Mouse (Mus musculus) kidney, postnatal 0 days (tissue): ENCODE measurements at regions not wholly inside any gene's neighbourhood (a gene's known extent, or its start where the extent isn't known, plus 50 kb on each side); places are given as distances from the start of the nearest gene placed in this dataset.

Experiments
- ATAC-seq: fragments of 200-750 bp; cut with Nextera tagmentation; replicated peaks from 2 replicates; pipeline ENCODE4 v1.8.0; 2017; ENCODE audit warnings: low read depth, moderate number of reproducible peaks, moderate TSS enrichment, moderate library complexity; ENCODE audit not compliant: low FRiP score
- DNase-seq: peaks from one replicate; pipeline ENCODE4 v3.0.0-alpha.2; 2016; ENCODE audit warnings: low spot score
- H3K27ac ChIP-seq: fragments of 300-500 bp; sonication (generic); 2 replicates; pipeline ENCODE4 v1.5.1; 2014; ENCODE audit warnings: mild to moderate bottlenecking
- H3K27me3 ChIP-seq: fragments of 300-500 bp; sonication (generic); 2 replicates; pipeline ENCODE4 v1.6.1; 2014; ENCODE audit warnings: low read length, mixed read lengths; ENCODE audit not compliant: insufficient read depth
- H3K36me3 ChIP-seq: fragments of 300-500 bp; sonication (generic); 2 replicates; pipeline ENCODE4 v1.6.1; 2014; ENCODE audit warnings: low read length, mixed read lengths; ENCODE audit not compliant: insufficient read depth
- H3K4me1 ChIP-seq: fragments of 300-500 bp; sonication (generic); replicated peaks from 2 replicates; pipeline ENCODE4 v1.6.1; 2014; ENCODE audit warnings: antibody characterized with exemption, low read length, mixed read lengths; ENCODE audit not compliant: insufficient read depth
- H3K4me2 ChIP-seq: fragments of 300-500 bp; sonication (generic); 2 replicates; pipeline ENCODE4 v1.6.1; 2014; ENCODE audit warnings: mild to moderate bottlenecking, low read length, moderate library complexity, mixed read lengths
- H3K4me3 ChIP-seq: fragments of 300-500 bp; sonication (generic); replicated peaks from 2 replicates; pipeline ENCODE4 v1.5.1; 2014; ENCODE audit warnings: low read depth, low read length
- H3K9ac ChIP-seq: fragments of 300-500 bp; sonication (generic); 2 replicates; pipeline ENCODE4 v1.6.1; 2014; ENCODE audit warnings: low read depth, low read length
- H3K9me3 ChIP-seq: fragments of 300-500 bp; sonication (generic); replicated peaks from 2 replicates; pipeline ENCODE4 v1.6.1; 2016; ENCODE audit warnings: low read length, inconsistent platforms, mixed read lengths
- CTCF ChIP-seq: IDR thresholded peaks from 2 replicates; pipeline ENCODE4 v1.5.1; 2016; ENCODE audit warnings: antibody characterized with exemption, low read depth, mild to moderate bottlenecking, moderate library complexity
- WGBS: fragments of 180-500 bp; shearing (Covaris S2); extraction: QIAGEN DNeasy Blood & Tissue Kit; methylation state at CpG from one replicate; pipeline ENCODE4 v1.1.7; 2014; 5-methylcytosine and 5-hydroxymethylcytosine counted together

DNA sequence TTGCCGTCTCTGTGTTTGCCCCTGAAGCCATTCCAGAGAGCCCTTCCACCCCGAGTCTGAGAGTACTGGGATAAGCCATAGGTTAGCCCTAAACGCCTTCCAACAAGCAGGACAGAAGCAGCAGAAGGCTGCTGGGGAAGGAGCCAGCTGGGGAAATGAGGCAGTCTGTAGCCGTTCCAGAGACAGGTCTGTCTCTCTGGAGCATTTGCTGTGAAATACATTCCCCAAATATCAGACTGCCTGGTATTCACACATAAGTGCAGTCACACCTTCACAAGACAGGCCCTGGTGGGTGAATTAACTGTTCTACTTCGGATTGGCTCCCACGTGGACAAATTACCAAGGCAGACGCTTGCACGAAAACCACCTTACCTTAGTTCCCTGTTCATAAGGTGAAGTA lies 307.1 kb downstream of the Galc start:
- WGBS = 82% methylated on average over 8 of the region's 8 CpGs
- H3K4me3 ChIP-seq = no peak overlapping the region
- no peak for ATAC-seq

DNA sequence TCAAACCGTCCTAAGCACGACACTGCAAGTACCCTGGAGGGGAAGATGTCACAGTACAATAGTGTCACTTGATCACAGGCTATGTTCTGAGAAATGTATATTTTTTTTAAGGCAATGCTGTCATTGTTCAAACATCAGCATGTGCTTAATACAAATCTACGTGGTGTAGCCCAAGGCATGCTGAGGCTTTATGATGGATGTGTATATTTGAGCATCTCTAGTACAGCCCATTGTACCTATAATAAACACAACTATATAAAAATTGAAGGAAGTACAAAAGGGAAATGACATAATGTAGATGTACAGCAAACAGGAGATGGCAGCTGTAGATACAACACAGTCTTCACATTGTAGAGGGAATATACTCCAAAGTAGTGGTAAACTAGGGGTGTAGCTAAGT lies 309.2 kb downstream of the Galc start:
- no peaks in the 10 kb centered on the region for H3K27me3 ChIP-seq
- no peak for ATAC-seq
- no peak for DNase-seq
- H3K4me1 ChIP-seq = no peaks in the 10 kb centered on the region
- H3K4me3 ChIP-seq = no peak overlapping the region
- no peaks in the 10 kb centered on the region for H3K36me3 ChIP-seq
- H3K9ac ChIP-seq = no peak overlapping the region
- no peak for TF ChIP-seq CTCF
- no peak overlapping the region for H3K27ac ChIP-seq
- no peak overlapping the region for H3K4me2 ChIP-seq
- no peaks in the 10 kb centered on the region for H3K9me3 ChIP-seq
- 84% methylated on average over 3 of the region's 3 CpGs for WGBS

More for the DNA sequence above, 307.1 kb downstream of the Galc start:
- Histone ChIP-seq H3K9ac (no peak overlapping the region), H3K36me3 (no peaks in the 10 kb centered on the region), H3K27ac (no peak overlapping the region), H3K4me1 (no peaks in the 10 kb centered on the region), H3K9me3 (no peaks in the 10 kb centered on the region), H3K4me2 (no peak overlapping the region), H3K27me3 (no peaks in the 10 kb centered on the region)
- TF ChIP-seq CTCF = no peak
- no peak for DNase-seq

DNA sequence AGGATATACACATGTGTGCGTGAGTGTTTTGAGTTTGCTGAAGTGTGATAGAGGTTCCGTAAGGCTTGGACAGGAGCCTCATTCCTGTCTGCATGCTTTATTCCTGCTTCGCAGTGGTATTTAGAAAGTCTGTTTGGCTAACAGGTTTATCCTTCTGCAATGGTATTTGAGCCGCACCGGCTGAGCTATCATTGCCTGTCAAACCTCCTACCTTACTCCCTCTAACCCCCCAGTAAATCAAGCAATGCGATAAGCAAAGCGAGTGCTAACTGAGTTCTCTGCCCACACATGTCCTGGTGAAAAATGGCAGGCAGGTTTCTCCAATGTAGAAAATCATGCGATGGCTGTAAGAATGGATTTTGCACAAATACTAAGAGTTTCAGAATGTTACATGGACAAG lies 311.8 kb downstream of the Galc start:
- Histone ChIP-seq H3K9me3 (no peaks in the 10 kb centered on the region), H3K4me1 (no peaks in the 10 kb centered on the region), H3K9ac (no peak overlapping the region), H3K36me3 (no peaks in the 10 kb centered on the region), H3K27ac (no peak overlapping the region), H3K4me3 (no peak overlapping the region), H3K4me2 (no peak overlapping the region), H3K27me3 (no peaks in the 10 kb centered on the region)
- 29% methylated on average over 8 of the region's 8 CpGs for WGBS
- DNase-seq (peak; percentile 55), ATAC-seq (no peak)
- no peak for TF ChIP-seq CTCF

DNA sequence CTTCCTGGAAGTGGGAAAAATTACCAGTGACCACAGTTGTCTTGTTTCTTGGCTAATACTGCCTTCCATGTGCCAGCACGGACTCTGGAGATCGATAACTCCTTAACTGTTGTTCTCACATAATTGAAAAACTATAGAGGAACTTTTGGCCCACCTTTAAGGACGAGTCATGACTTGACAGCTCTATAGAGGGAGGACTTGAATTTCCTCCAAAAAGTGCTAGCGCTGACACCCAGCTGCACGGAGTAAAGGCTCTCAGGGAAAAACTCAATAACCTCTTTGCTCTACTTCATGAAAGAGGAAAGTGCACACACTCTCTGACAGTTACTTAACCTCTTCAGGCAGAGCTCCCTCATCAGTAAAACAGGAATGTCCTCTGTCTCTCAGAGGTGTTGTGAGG lies 320.9 kb downstream of the Galc start:
- Histone ChIP-seq H3K4me3 (no peak overlapping the region), H3K4me2 (no peak overlapping the region), H3K27me3 (no peaks in the 10 kb centered on the region), H3K4me1 (no peaks in the 10 kb centered on the region), H3K27ac (no peak overlapping the region), H3K36me3 (no peaks in the 10 kb centered on the region), H3K9ac (no peak overlapping the region), H3K9me3 (no peaks in the 10 kb centered on the region)
- DNase-seq (no peak), ATAC-seq (no peak)
- no peak for TF ChIP-seq CTCF
- WGBS = 70% methylated on average over 5 of the region's 5 CpGs

DNA sequence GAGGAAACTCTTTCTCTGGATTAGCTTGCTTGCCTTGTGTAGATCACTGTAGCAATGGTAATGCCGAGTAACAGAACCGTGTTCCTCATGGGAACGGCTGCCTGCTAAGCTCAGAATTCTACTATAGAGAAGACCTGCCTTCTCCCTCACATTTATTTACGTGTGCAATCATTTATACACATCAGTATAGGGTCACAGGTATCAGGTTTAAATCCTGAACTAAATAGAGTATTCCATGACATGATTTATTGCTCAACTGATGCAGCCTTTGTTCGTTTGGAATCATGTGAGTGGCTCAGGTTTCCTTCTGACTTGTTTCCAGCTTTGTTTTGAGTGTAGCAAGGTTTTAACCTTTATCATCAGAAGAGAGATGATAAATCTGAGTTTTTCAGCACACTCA lies 329.4 kb downstream of the Galc start:
- DNase-seq = peak; percentile 29
- TF ChIP-seq CTCF = no peak
- ATAC-seq = no peak
- Histone ChIP-seq H3K36me3 (no peaks in the 10 kb centered on the region), H3K4me3 (no peak overlapping the region), H3K9me3 (no peaks in the 10 kb centered on the region), H3K27me3 (no peaks in the 10 kb centered on the region), H3K9ac (no peak overlapping the region), H3K4me1 (no peaks in the 10 kb centered on the region), H3K4me2 (no peak overlapping the region), H3K27ac (no peak overlapping the region)
- WGBS = 29% methylated on average over 5 of the region's 5 CpGs

DNA sequence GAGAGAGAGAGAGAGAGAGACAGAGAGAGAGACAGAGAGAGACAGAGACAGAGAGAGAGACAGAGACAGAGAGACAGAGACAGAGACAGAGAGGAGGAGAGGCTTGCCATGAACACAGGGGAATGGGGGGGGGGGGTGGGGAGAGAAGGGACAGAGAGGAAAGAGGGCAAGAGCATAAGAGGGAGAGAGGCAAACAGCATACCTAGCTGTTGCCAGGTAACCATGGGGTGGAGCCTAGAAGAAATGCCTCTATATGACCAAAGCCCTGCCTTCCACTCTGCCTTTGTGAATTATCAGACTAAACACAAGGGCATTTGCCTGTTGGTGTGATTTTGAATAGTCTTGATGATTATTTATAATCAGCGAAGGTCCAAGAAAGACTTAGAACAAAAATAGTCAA lies 332.2 kb downstream of the Galc start:
- no peak overlapping the region for H3K4me3 ChIP-seq
- no peak for ATAC-seq
- no peaks in the 10 kb centered on the region for H3K36me3 ChIP-seq
- H3K4me1 ChIP-seq = no peaks in the 10 kb centered on the region
- 97% methylated on average over 1 of the region's 1 CpGs for WGBS
- no peak for DNase-seq
- no peaks in the 10 kb centered on the region for H3K27me3 ChIP-seq
- no peak for TF ChIP-seq CTCF
- H3K4me2 ChIP-seq = no peak overlapping the region
- H3K9me3 ChIP-seq = no peaks in the 10 kb centered on the region
- H3K9ac ChIP-seq = no peak overlapping the region
- H3K27ac ChIP-seq = no peak overlapping the region
